Mouse (Mus musculus): ENCODE results near the gene Ppat. TPM values are rescaled to one million over a fixed set of nuclear protein-coding genes. Genes with fewer than 3 reads are reported as not detected.

Gene Ppat
- total RNA-seq, 1 experiment, result 90.3 TPM

GRCm38 (mm10) chr5:76947142-76947541 lies 4.2 kb downstream of the Ppat start:
- Histone ChIP-seq H3K9me3 (ENCODE audit: control insufficient read depth, insufficient read depth, low read depth, low read length) (no peaks in the 10 kb centered on the region), H3K9ac (ENCODE audit: insufficient read depth, low read depth, low read length, poor library complexity, severe bottlenecking) (no peak overlapping the region), H3K36me3 (ENCODE audit: control insufficient read depth, insufficient read depth, low read length, poor library complexity, severe bottlenecking) (peaks cover 7% of the 10 kb centered on the region), H3K27ac (ENCODE audit: insufficient read depth, low read depth, low read length, poor library complexity, severe bottlenecking) (no peak overlapping the region), H3K4me3 (ENCODE audit: insufficient read depth in 1 of 2, low read depth in 1 of 2, low read length in 2 of 2, poor library complexity in 1 of 2, severe bottlenecking in 1 of 2) (no peak overlapping the region), H3K4me1 (ENCODE audit: control insufficient read depth in 2 of 2, insufficient read depth in 2 of 2, low read length in 2 of 2, poor library complexity in 1 of 2) (peaks cover 4% of the 10 kb centered on the region in 2 experiments; a peak in 2 of 4 replicates)
- in situ Hi-C loops (cut with MboI; ENCODE audit: low sequenced_read_pairs in 2 of 2, unreplicated experiment in 2 of 2), result no loop called here
- no peak for DNase-seq (ENCODE audit: low read depth, low spot score)
- no peak for TF ChIP-seq HCFC1 (IDR thresholded peaks at IDR 0.05; ENCODE audit: borderline replicate concordance, insufficient read depth, low read length)

- H3K4me3 ChIP-seq (ENCODE audit: insufficient read depth in 1 of 2, low read depth in 1 of 2, low read length in 2 of 2, poor library complexity in 1 of 2, severe bottlenecking in 1 of 2), result no peak overlapping the region
- TF ChIP-seq MAFK (IDR thresholded peaks at IDR 0.05; ENCODE audit: insufficient read depth, low read depth, low read length) (no peak), ZNF384 (IDR thresholded peaks at IDR 0.05; ENCODE audit: low read depth, low read length) (0 out of 2 replicates have a peak, but pooled peaks have one; percentile 20)
- in situ Hi-C loops (cut with MboI; ENCODE audit: low sequenced_read_pairs in 2 of 2, unreplicated experiment in 2 of 2), result no loop called here
- H3K9ac ChIP-seq (ENCODE audit: insufficient read depth, low read depth, low read length, poor library complexity, severe bottlenecking), result no peak overlapping the region
- H3K9me3 ChIP-seq (ENCODE audit: control insufficient read depth, insufficient read depth, low read depth, low read length), result no peaks in the 10 kb centered on the region
- H3K27ac ChIP-seq (ENCODE audit: insufficient read depth, low read depth, low read length, poor library complexity, severe bottlenecking), result no peak overlapping the region
- peaks cover 7% of the 10 kb centered on the region for H3K36me3 ChIP-seq (ENCODE audit: control insufficient read depth, insufficient read depth, low read length, poor library complexity, severe bottlenecking)
- H3K4me1 ChIP-seq (ENCODE audit: control insufficient read depth in 2 of 2, insufficient read depth in 2 of 2, low read length in 2 of 2, poor library complexity in 1 of 2), result peaks cover 4% of the 10 kb centered on the region in 2 experiments; a peak in 2 of 4 replicates
- no peak for DNase-seq (ENCODE audit: low read depth, low spot score)
Measured at GRCm38 (mm10) chr5:76945678-76946033, 5.7 kb downstream of the Ppat start.

DNA sequence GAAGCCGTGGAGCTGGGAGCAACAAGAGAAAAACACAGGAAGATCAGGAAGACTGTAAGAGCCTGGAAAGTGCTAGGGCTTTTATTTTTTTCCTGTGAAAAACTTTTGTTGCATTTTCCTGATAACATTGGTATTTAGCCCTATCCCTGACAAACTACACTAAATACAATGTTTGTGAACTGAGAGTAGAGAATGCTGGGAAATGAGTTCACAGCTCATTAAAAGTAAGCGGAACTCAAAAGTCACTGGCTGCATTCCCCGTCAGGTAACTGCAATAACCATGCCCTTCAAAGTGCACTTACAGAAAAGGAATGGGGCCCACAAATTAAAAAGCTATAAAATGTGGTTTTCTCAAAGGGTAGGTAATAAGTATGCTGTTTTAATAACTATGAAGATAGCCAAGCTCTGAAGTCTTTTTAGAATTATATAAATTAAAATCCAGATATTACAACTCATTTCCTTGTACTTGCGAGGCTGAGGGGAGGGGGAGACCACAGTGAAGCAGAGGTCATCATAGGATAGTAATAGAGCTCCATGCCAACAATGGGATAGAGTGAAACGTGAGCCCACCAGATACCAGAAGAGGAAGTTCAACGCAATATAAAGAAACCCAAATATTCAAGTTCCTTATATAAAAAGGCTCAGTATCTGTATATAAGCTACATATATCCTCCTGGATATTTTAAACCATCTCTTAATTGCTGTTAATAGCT lies 6.3 kb downstream of the Ppat start:
- TF ChIP-seq ZC3H11A (IDR thresholded peaks at IDR 0.05; ENCODE audit: borderline replicate concordance, low read depth, low read length) (no peak), MAFK (IDR thresholded peaks at IDR 0.05; ENCODE audit: insufficient read depth, low read depth, low read length) (no peak), HCFC1 (IDR thresholded peaks at IDR 0.05; ENCODE audit: borderline replicate concordance, insufficient read depth, low read length) (no peak), ZNF384 (IDR thresholded peaks at IDR 0.05; ENCODE audit: low read depth, low read length) (no peak), CHD2 (IDR thresholded peaks at IDR 0.05; ENCODE audit: low read depth, low read length) (no peak)
- no peak for DNase-seq (ENCODE audit: low read depth, low spot score)
- Histone ChIP-seq H3K9me3 (ENCODE audit: control insufficient read depth, insufficient read depth, low read depth, low read length) (no peaks in the 10 kb centered on the region), H3K4me3 (ENCODE audit: insufficient read depth in 1 of 2, low read depth in 1 of 2, low read length in 2 of 2, poor library complexity in 1 of 2, severe bottlenecking in 1 of 2) (no peak overlapping the region), H3K27ac (ENCODE audit: insufficient read depth, low read depth, low read length, poor library complexity, severe bottlenecking) (no peak overlapping the region), H3K36me3 (ENCODE audit: control insufficient read depth, insufficient read depth, low read length, poor library complexity, severe bottlenecking) (peaks cover 9% of the 10 kb centered on the region), H3K4me1 (ENCODE audit: control insufficient read depth in 2 of 2, insufficient read depth in 2 of 2, low read length in 2 of 2, poor library complexity in 1 of 2) (peaks cover 4% of the 10 kb centered on the region in 2 experiments; a peak in 2 of 4 replicates), H3K9ac (ENCODE audit: insufficient read depth, low read depth, low read length, poor library complexity, severe bottlenecking) (no peak overlapping the region)
- in situ Hi-C loops (cut with MboI; ENCODE audit: low sequenced_read_pairs in 2 of 2, unreplicated experiment in 2 of 2), result no loop called here

DNA sequence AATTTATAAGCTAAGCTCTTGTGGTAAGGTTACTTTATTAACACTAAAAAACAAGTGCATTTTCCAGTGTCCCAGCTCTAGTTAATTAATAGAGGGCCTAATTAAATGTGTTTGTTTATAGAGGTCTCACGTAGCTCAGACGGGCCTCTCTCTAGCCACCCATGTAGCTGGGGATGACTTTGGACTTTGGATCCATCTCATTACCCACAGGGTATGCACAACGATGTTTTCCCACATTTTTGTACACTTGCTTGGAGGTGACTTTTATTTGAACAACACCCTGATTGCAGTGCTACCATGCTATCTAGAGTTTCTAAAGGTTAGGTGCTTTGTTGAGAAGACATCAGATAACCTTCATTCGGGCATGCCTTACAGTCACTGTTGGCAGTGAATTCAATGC lies 8.9 kb downstream of the Ppat start:
- Histone ChIP-seq H3K36me3 (ENCODE audit: control insufficient read depth, insufficient read depth, low read length, poor library complexity, severe bottlenecking) (peaks cover 12% of the 10 kb centered on the region), H3K4me1 (ENCODE audit: control insufficient read depth in 2 of 2, insufficient read depth in 2 of 2, low read length in 2 of 2, poor library complexity in 1 of 2) (peaks cover 2 to 4% of the 10 kb centered on the region in 2 experiments; a peak in 2 of 4 replicates), H3K4me3 (ENCODE audit: insufficient read depth in 1 of 2, low read depth in 1 of 2, low read length in 2 of 2, poor library complexity in 1 of 2, severe bottlenecking in 1 of 2) (no peak overlapping the region), H3K27ac (ENCODE audit: insufficient read depth, low read depth, low read length, poor library complexity, severe bottlenecking) (no peak overlapping the region), H3K9ac (ENCODE audit: insufficient read depth, low read depth, low read length, poor library complexity, severe bottlenecking) (no peak overlapping the region), H3K9me3 (ENCODE audit: control insufficient read depth, insufficient read depth, low read depth, low read length) (no peaks in the 10 kb centered on the region)
- DNase-seq (ENCODE audit: low read depth, low spot score), result no peak
- no peak for TF ChIP-seq ZNF384 (IDR thresholded peaks at IDR 0.05; ENCODE audit: low read depth, low read length)
- TF ChIP-seq HCFC1 (IDR thresholded peaks at IDR 0.05; ENCODE audit: borderline replicate concordance, insufficient read depth, low read length), result no peak
- TF ChIP-seq CHD2 (IDR thresholded peaks at IDR 0.05; ENCODE audit: low read depth, low read length), result no peak
- no peak for TF ChIP-seq ZC3H11A (IDR thresholded peaks at IDR 0.05; ENCODE audit: borderline replicate concordance, low read depth, low read length)
- TF ChIP-seq MAFK (IDR thresholded peaks at IDR 0.05; ENCODE audit: insufficient read depth, low read depth, low read length), result no peak
- in situ Hi-C loops (cut with MboI; ENCODE audit: low sequenced_read_pairs in 2 of 2, unreplicated experiment in 2 of 2), result no loop called here

GRCm38 (mm10) chr5:76941975-76942374 lies 9.4 kb downstream of the Ppat start:
- H3K4me3 ChIP-seq (ENCODE audit: insufficient read depth in 1 of 2, low read depth in 1 of 2, low read length in 2 of 2, poor library complexity in 1 of 2, severe bottlenecking in 1 of 2), result no peak overlapping the region
- in situ Hi-C loops (cut with MboI; ENCODE audit: low sequenced_read_pairs in 2 of 2, unreplicated experiment in 2 of 2), result no loop called here
- peaks cover 0 to 4% of the 10 kb centered on the region in 2 experiments; a peak in 2 of 4 replicates for H3K4me1 ChIP-seq (ENCODE audit: control insufficient read depth in 2 of 2, insufficient read depth in 2 of 2, low read length in 2 of 2, poor library complexity in 1 of 2)
- no peak overlapping the region for H3K27ac ChIP-seq (ENCODE audit: insufficient read depth, low read depth, low read length, poor library complexity, severe bottlenecking)
- TF ChIP-seq CHD2 (IDR thresholded peaks at IDR 0.05; ENCODE audit: low read depth, low read length), result no peak
- TF ChIP-seq ZNF384 (IDR thresholded peaks at IDR 0.05; ENCODE audit: low read depth, low read length), result no peak
- TF ChIP-seq HCFC1 (IDR thresholded peaks at IDR 0.05; ENCODE audit: borderline replicate concordance, insufficient read depth, low read length), result no peak
- no peak for TF ChIP-seq ZC3H11A (IDR thresholded peaks at IDR 0.05; ENCODE audit: borderline replicate concordance, low read depth, low read length)
- no peak for TF ChIP-seq MAFK (IDR thresholded peaks at IDR 0.05; ENCODE audit: insufficient read depth, low read depth, low read length)
- no peak overlapping the region for H3K9ac ChIP-seq (ENCODE audit: insufficient read depth, low read depth, low read length, poor library complexity, severe bottlenecking)
- peaks cover 9% of the 10 kb centered on the region for H3K36me3 ChIP-seq (ENCODE audit: control insufficient read depth, insufficient read depth, low read length, poor library complexity, severe bottlenecking)
- no peak for DNase-seq (ENCODE audit: low read depth, low spot score)
- no peaks in the 10 kb centered on the region for H3K9me3 ChIP-seq (ENCODE audit: control insufficient read depth, insufficient read depth, low read depth, low read length)
